Mouse (Mus musculus): Measurements from ENCODE around the gene Kmt2e. TPM values are rescaled to one million over a fixed set of nuclear protein-coding genes. Genes with fewer than 3 reads are reported as not detected.

The Kmt2e gene
- polyA plus RNA-seq, 1 experiment from 2014 or later = 96.0 TPM

DNA sequence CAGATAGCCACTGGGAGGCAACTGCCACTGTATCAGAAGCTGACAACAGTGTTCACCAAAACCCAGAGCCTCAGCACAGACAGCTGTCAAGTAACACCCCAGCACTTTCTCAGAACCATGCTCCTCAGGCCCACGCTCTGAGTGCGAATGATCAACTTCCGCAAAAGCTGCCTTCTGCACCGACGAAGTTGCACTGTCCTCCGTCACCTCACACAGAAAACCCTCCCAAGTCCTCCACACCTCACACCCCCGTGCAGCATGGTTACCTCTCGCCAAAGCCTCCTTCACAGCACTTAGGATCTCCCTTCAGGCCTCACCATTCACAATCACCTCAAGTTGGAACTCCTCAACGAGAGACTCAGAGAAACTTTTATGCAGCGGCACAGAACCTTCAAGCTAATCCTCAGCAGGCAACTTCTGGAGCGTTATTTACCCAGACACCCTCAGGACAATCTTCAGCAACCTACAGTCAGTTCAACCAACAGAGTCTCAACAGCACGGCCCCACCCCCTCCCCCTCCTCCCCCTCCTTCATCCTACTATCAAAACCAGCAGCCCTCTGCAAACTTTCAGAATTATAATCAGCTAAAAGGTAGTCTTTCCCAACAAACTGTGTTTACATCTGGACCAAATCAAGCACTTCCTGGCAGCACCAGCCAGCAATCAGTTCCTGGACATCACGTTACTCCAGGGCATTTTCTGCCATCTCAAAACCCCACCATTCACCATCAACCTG, 67.5 kb downstream of the Kmt2e start:
- H3K9me3 ChIP-seq = no peaks in the 10 kb centered on the region
- no peak overlapping the region for H3K4me3 ChIP-seq
- no peaks in the 10 kb centered on the region for H3K27me3 ChIP-seq (ENCODE audit: insufficient read depth, poor library complexity, severe bottlenecking)
- peaks cover 93% of the 10 kb centered on the region for H3K36me3 ChIP-seq
- no peaks in the 10 kb centered on the region for H3K4me1 ChIP-seq (replicated peaks)
- H3K27ac ChIP-seq = no peak overlapping the region
- no peak for DNase-seq (ENCODE audit: low spot score)
- 81% methylated on average over 13 of the region's 13 CpGs for WGBS

DNA sequence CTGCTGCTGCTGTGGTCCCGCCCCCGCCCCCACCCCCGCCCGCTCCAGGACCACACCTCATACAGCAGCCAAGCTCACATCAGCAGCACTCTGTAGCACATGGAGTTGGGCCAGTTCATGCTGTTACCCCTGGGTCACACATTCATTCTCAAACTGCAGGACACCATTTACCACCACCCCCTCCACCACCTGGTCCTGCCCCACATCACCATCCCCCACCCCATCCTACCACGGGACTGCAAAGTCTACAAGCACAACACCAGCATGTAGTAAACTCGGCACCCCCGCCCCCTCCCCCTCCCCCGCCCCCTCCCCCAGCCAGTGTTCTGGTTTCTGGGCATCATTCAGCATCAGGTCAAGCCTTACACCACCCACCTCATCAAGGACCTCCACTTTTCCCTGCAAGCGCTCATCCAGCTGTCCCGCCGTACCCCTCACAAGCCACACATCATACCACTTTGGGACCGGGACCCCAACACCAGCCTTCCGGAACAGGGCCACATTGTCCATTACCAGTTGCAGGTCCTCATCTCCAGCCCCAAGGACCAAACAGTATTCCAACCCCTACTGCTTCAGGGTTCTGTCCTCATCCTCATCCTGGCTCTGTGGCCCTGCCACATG, 68.2 kb downstream of the Kmt2e start:
- Histone ChIP-seq H3K4me3 (no peak overlapping the region), H3K9me3 (no peaks in the 10 kb centered on the region), H3K36me3 (peaks cover 88% of the 10 kb centered on the region), H3K27me3 (ENCODE audit: insufficient read depth, poor library complexity, severe bottlenecking) (no peaks in the 10 kb centered on the region), H3K4me1 (replicated peaks) (no peaks in the 10 kb centered on the region), H3K27ac (no peak overlapping the region)
- no peak for DNase-seq (ENCODE audit: low spot score)
- WGBS = 81% methylated on average over 13 of the region's 13 CpGs

DNA sequence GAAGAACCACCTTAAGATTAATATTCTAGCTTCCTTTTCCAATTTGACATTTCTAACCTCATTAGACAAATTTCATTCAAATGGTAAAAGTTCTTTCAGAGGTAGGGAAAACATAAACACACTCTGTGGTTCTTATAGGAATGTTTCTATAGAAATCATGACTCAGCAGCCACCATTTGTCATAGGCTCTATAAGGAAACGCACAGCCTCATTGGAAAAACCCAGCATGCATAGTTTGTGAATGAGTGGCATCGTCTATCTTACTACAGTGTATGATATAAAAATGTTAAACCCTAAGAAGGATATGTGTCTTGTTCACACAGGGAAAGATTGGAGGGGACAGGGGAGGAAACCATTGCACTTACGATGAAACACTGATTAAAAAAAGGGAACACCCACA, 71.3 kb downstream of the Kmt2e start:
- DNase-seq (ENCODE audit: low spot score) = no peak
- no peak overlapping the region for H3K4me3 ChIP-seq
- WGBS = 92% methylated on average over 3 of the region's 3 CpGs
- no peak overlapping the region for H3K27ac ChIP-seq
- no peaks in the 10 kb centered on the region for H3K9me3 ChIP-seq
- 0 out of 2 replicates have a peak, but pooled peaks cover 7% of the 10 kb centered on the region for H3K4me1 ChIP-seq (replicated peaks)
- peaks cover 80% of the 10 kb centered on the region for H3K36me3 ChIP-seq
- H3K27me3 ChIP-seq (ENCODE audit: insufficient read depth, poor library complexity, severe bottlenecking) = no peaks in the 10 kb centered on the region

DNA sequence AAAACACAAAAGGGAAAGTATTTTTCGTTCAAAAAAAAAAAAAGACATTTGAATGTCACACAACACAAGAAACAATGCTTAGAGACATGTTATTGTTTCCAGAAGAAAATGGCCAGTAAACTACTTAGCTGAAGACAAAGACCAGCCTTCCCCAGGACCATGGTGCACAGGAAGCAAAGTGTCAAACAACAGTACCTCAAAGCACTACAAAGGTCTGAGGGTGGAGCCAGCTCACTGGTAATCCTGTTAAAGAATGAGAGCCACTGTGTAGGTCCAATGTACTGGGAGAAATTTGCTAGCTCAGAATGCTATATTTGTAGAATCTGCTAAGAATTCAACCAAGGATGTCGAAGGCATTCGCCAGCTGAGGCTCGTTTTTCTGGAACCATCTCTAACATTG, 73.0 kb downstream of the Kmt2e start:
- no peaks in the 10 kb centered on the region for H3K9me3 ChIP-seq
- DNase-seq (ENCODE audit: low spot score) = no peak
- H3K4me1 ChIP-seq (replicated peaks) = 0 out of 2 replicates have a peak, but pooled peaks cover 7% of the 10 kb centered on the region
- 87% methylated on average over 4 of the region's 4 CpGs for WGBS
- H3K36me3 ChIP-seq = peaks cover 73% of the 10 kb centered on the region
- H3K4me3 ChIP-seq = no peak overlapping the region
- no peak overlapping the region for H3K27ac ChIP-seq
- H3K27me3 ChIP-seq (ENCODE audit: insufficient read depth, poor library complexity, severe bottlenecking) = no peaks in the 10 kb centered on the region

DNA sequence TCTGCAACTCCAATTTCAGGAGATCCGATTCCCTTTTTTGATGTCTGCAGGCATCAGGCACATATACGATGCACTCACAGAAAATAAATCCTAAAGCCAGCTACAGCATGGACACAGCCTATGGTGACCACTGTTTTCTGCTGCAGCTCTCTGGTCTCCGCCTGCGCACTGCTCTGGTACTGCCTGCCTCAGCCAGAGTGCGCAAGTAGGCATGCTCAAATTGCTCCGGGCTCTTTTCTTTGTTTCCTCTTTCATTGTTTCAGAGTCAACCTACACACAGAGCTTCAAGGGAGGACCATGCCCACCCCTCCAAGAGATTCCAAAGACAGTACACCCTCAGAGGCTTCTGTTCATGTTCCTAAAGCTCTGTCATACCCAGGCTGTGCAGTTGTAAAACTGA, 74.4 kb downstream of the Kmt2e start:
- Histone ChIP-seq H3K4me1 (replicated peaks) (0 out of 2 replicates have a peak, but pooled peaks cover 7% of the 10 kb centered on the region), H3K4me3 (no peak overlapping the region), H3K9me3 (no peaks in the 10 kb centered on the region), H3K36me3 (peaks cover 72% of the 10 kb centered on the region), H3K27me3 (ENCODE audit: insufficient read depth, poor library complexity, severe bottlenecking) (no peaks in the 10 kb centered on the region), H3K27ac (peak overlapping the region; percentile 35; the same call in 1 of the 2 replicates)
- WGBS = 69% methylated on average over 6 of the region's 6 CpGs
- DNase-seq (ENCODE audit: low spot score) = no peak

DNA sequence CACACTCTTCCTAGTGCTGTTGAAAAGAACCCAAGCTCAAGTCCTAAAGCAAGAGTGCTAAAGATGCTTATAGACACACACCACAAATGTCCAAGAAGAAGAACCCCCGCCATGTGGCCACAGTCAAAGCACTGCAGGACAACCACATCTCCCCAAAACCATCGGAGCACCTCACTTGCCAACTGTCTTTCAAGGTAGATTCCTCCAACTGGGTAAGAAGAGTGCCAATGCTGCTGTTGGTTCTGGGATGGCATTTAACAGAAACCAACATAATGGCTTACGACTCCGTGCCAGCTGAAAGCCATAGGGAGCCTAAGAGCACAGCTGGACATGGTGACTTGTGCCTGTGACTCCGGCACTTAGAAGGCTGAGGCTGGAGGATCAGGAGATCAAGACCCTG, 77.2 kb downstream of the Kmt2e start:
- no peaks in the 10 kb centered on the region for H3K27me3 ChIP-seq (ENCODE audit: insufficient read depth, poor library complexity, severe bottlenecking)
- 89% methylated on average over 5 of the region's 5 CpGs for WGBS
- H3K27ac ChIP-seq = no peak overlapping the region
- H3K9me3 ChIP-seq = no peaks in the 10 kb centered on the region
- no peak overlapping the region for H3K4me3 ChIP-seq
- 0 out of 2 replicates have a peak, but pooled peaks cover 7% of the 10 kb centered on the region for H3K4me1 ChIP-seq (replicated peaks)
- no peak for DNase-seq (ENCODE audit: low spot score)
- H3K36me3 ChIP-seq = peaks cover 73% of the 10 kb centered on the region

DNA sequence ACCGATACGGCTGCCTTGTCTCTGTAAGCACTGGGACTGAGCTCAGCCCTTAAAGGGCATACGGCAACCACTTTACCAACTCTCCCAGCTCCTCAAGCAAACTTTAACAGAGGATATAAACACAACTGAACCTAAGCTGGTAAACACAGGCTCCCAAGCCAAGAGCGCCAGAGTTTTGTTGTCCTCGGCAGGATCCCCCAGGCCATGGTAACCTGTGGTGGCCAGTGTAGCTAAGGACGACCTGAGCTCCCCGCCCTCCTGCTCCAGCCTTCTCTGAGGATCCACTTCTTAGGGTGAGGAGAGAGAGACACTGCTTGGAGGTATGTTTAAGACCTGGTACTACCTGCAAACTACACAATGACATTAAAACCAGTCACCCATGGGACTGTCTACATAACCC, 78.3 kb downstream of the Kmt2e start:
- Histone ChIP-seq H3K9me3 (no peaks in the 10 kb centered on the region), H3K27me3 (ENCODE audit: insufficient read depth, poor library complexity, severe bottlenecking) (no peaks in the 10 kb centered on the region), H3K4me3 (no peak overlapping the region), H3K27ac (no peak overlapping the region), H3K4me1 (replicated peaks) (0 out of 2 replicates have a peak, but pooled peaks cover 12% of the 10 kb centered on the region), H3K36me3 (peaks cover 76% of the 10 kb centered on the region)
- WGBS = 95% methylated on average over 7 of the region's 7 CpGs
- no peak for DNase-seq (ENCODE audit: low spot score)

DNA sequence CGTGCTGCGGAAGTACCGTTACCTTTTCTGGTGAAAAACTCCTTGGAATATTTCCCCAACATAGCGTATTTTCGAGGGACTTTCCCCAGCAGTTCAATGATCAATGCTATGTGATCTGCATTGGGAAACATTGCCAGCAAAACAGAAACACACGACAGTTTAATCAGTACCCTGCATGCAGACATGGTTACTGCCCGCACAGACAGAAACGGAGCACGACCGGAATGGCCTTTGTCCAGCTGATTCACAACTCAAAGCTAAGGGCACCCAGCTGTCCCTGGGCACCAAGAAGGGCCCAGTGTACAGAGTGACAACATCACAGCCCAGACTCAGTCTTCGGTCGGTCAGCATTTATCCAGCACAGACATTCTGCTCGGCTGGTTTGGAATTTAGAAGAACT, 79.2 kb downstream of the Kmt2e start:
- H3K27me3 ChIP-seq (ENCODE audit: insufficient read depth, poor library complexity, severe bottlenecking) = no peaks in the 10 kb centered on the region
- H3K36me3 ChIP-seq = peaks cover 75% of the 10 kb centered on the region

DNA sequence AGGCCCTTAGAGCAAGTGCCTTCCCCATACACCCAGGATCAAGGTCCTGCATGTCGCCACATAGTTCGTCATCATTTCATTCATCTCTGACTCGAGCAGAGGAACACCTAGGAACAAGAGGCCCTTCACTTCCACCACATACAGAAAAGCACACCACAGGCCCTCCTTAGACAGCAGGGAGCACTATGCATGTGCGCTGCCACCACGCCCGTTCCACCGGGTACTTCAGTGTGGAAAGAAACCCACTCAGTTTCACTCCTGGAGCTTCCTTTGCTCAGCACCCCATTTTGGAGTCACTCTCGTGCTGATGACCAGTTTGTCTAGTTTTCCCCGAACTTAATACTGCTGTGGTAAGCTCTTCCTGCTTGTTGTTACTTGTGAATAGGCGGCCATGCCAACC, 80.8 kb downstream of the Kmt2e start:
- Histone ChIP-seq H3K27ac (no peak overlapping the region), H3K4me1 (replicated peaks) (0 out of 2 replicates have a peak, but pooled peaks cover 5% of the 10 kb centered on the region), H3K27me3 (ENCODE audit: insufficient read depth, poor library complexity, severe bottlenecking) (no peaks in the 10 kb centered on the region), H3K9me3 (no peaks in the 10 kb centered on the region), H3K36me3 (peaks cover 60% of the 10 kb centered on the region), H3K4me3 (no peak overlapping the region)
- no peak for DNase-seq (ENCODE audit: low spot score)
- 91% methylated on average over 10 of the region's 10 CpGs for WGBS

More for the DNA sequence above, 79.2 kb downstream of the Kmt2e start:
- Histone ChIP-seq H3K27ac (no peak overlapping the region), H3K9me3 (no peaks in the 10 kb centered on the region), H3K4me1 (replicated peaks) (0 out of 2 replicates have a peak, but pooled peaks cover 12% of the 10 kb centered on the region), H3K4me3 (no peak overlapping the region)
- 94% methylated on average over 13 of the region's 13 CpGs for WGBS
- DNase-seq (ENCODE audit: low spot score) = no peak

DNA sequence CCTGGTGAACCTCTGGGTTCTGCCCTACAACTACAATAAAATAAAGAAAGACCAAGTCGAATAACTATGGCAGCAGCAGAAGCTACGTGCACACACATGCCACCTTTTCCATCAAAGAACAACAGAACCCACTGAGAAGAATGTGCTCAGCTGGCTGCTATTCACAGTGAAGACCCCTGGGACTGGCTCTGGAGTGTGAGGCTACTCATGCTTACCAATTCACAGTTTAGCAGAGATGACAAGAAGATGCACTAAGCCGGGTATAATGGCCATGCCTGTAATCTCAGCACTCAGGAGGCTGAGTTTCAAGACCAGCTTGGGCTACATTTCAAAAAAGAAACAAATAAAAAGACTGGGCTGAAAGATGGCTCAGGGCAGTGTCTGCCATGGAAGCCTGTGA, 82.7 kb downstream of the Kmt2e start:
- Histone ChIP-seq H3K4me3 (no peak overlapping the region), H3K9me3 (no peaks in the 10 kb centered on the region), H3K27ac (0 out of 2 replicates have a peak overlapping the region, but pooled peaks have one; percentile 26), H3K27me3 (ENCODE audit: insufficient read depth, poor library complexity, severe bottlenecking) (no peaks in the 10 kb centered on the region), H3K36me3 (peaks cover 56% of the 10 kb centered on the region), H3K4me1 (replicated peaks) (0 out of 2 replicates have a peak, but pooled peaks cover 5% of the 10 kb centered on the region)
- no peak for DNase-seq (ENCODE audit: low spot score)
- WGBS = 47% methylated on average over 3 of the region's 3 CpGs

DNA sequence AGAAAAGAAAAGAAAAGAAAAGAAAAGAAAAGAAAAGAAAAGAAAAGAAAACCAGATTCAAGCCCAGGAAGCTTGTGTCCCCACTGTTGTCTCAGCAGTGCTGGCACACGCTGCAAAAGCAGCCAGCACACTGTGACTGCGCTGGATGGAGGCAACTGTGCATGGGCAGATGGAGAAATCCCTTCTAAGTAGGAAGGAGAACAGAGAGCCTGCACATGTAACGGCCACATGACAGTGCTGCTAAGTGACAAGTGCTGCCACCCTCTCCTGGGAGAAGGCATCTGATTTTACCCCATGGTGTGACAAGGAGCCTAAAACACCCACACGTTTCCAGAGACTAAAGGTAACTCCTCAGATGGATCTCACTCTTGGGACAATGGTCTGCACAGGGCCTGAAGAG, 83.6 kb downstream of the Kmt2e start:
- WGBS = 77% methylated on average over 4 of the region's 4 CpGs
- Histone ChIP-seq H3K27me3 (ENCODE audit: insufficient read depth, poor library complexity, severe bottlenecking) (no peaks in the 10 kb centered on the region), H3K27ac (no peak overlapping the region), H3K36me3 (peaks cover 59% of the 10 kb centered on the region), H3K4me3 (no peak overlapping the region), H3K9me3 (no peaks in the 10 kb centered on the region), H3K4me1 (replicated peaks) (0 out of 2 replicates have a peak, but pooled peaks cover 5% of the 10 kb centered on the region)
- no peak for DNase-seq (ENCODE audit: low spot score)

DNA sequence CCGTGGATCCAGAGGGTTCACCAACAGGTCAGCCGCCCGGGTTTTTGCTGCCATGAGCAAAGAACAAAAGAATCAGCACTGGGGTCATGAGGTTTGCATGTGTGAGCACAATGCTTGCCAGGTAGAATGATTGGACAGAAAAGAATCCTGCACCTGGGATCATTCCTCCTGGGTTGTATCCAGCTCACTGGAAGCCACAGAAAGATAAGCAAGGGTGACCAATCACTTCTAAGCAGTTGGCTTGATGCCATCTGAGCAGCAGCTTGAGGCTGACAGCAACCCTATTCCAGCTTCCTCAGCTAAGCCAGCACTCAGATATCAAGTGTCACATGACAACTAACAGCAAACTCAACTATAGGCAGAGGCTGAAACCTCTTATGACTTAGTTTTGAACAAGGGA, 84.4 kb downstream of the Kmt2e start:
- DNase-seq (ENCODE audit: low spot score) = no peak
- H3K27ac ChIP-seq = no peak overlapping the region
- WGBS = 83% methylated on average over 3 of the region's 3 CpGs
- no peaks in the 10 kb centered on the region for H3K27me3 ChIP-seq (ENCODE audit: insufficient read depth, poor library complexity, severe bottlenecking)
- H3K36me3 ChIP-seq = peaks cover 57% of the 10 kb centered on the region
- H3K4me1 ChIP-seq (replicated peaks) = 0 out of 2 replicates have a peak, but pooled peaks cover 5% of the 10 kb centered on the region
- H3K9me3 ChIP-seq = no peaks in the 10 kb centered on the region
- no peak overlapping the region for H3K4me3 ChIP-seq

DNA sequence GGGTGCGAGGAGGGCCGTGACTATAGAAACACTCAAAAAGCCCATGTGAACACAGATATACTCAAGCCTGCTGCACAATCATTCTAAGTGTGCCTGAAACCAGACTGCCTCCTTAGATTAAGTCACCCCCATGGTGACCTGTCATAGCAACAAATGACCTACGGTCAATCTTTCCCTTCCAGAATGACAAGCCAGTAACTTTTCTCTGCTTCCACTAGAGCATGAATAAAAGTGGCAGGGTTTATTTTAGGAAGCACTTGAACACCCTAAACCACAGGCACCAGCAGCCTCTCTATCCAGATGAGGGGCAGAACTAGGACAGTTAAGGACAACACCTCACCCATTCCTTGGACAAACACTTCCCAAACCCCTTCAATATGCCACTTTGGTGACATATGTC, 85.4 kb downstream of the Kmt2e start:
- Histone ChIP-seq H3K9me3 (no peaks in the 10 kb centered on the region), H3K36me3 (peaks cover 57% of the 10 kb centered on the region), H3K4me3 (no peak overlapping the region), H3K27me3 (ENCODE audit: insufficient read depth, poor library complexity, severe bottlenecking) (no peaks in the 10 kb centered on the region), H3K4me1 (replicated peaks) (0 out of 2 replicates have a peak, but pooled peaks cover 5% of the 10 kb centered on the region), H3K27ac (no peak overlapping the region)
- 92% methylated on average over 3 of the region's 3 CpGs for WGBS
- DNase-seq (ENCODE audit: low spot score) = no peak

Measured in hindbrain, embryonic 10.5 days (tissue).